Mouse (Mus musculus): ENCODE data around the gene Ubl7.

Gene Ubl7

DNA sequence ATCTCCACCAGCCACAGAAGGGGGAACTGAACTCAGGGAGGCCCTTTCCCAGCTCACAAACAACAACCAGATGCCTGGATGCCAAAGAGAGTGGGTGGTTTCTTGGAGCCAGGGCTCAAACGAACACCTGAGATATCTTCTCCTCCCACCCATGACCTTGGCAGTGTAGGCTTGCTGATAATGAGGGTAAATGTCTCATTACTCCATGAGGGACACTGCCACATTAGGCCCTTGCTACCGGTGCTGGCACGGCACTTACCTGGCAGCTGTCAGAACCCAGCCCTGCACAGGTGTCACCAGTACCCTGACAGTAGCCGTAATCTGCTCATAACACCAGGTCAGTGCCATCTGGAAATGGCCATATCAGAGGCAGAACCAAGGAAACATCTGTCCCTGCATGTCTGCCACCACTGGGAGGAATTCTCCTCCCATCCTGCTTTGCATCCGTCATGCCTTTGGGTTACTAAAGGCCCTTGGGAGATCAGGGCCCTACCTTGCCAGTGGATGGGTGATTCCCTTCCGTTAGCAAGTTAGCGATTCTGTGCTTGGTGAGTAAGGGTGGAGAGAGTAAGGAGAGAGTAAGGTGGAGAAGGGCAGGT, 37.7 kb downstream of the Ubl7 start:
- no peak for DNase-seq (ENCODE audit: low spot score)

DNA sequence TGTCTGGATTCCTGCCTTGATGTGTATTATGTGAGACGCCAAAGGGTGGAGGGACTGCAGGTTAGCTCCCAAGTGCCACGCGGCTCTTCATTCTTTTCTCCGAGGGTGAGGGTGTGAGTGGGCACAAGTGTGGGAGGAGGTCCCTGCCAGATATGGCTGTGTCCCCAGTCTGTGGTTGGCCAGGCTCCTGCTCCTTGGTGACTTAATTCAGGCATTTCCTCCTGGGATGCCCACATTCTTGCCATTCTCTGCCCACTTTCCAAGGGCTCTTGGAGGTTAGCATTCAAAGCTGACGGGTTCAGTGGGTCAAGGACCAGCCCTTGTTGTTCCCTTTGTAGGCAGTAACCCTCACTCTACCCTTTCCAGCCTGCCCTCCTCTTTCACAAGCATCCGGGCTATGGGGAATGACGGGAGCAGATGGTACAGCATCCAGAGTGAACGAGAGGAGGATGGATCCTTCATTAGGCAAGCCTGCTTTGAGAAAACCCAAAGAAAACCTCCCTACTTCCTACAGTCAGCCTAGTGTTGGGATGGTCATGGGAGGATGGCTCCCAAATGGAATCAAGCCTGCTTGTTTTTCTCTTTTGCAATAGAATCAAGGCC, 38.4 kb downstream of the Ubl7 start:
- no peak for DNase-seq (ENCODE audit: low spot score)

DNA sequence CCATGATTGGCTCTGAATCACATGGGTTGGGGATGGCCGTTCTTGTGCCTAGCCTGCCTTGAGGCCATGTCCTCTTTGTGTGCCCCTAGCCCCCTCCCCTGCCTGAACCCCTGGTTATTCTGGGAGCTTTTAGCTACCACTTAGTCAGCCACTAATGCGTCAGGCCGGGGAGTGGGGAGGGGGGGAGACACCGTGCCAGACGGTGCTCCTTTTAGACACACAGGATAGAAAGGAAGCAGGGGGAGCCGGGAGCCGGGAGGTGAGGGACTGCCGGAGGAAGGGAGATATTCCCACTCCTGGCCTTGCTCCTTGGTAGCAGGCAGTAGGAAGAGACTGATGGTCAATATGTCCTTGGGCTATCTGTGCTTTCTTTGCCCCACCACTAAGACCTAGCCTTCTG, 39.1 kb downstream of the Ubl7 start:
- DNase-seq (ENCODE audit: low spot score), result no peak

DNA sequence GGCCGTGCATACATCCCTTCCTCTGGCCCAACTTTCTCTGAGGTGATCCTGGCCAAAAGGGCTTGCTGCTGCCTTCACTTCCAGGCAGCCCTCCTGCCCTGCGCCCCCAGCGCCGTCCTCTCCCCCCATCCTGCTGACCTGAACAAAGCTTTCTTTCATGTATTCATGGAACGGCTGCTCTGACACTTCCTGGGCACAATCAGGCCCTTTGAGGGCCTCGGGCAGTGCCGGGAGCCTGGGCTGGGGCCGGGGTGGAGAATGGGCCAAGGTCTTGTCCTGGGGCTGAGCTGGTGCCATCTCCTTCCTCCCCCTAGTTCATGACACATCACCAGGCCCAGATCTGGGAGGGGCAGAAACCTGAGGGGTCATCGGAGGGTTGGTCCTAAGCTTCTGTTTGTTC, 39.7 kb downstream of the Ubl7 start:
- DNase-seq (ENCODE audit: low spot score), result no peak

DNA sequence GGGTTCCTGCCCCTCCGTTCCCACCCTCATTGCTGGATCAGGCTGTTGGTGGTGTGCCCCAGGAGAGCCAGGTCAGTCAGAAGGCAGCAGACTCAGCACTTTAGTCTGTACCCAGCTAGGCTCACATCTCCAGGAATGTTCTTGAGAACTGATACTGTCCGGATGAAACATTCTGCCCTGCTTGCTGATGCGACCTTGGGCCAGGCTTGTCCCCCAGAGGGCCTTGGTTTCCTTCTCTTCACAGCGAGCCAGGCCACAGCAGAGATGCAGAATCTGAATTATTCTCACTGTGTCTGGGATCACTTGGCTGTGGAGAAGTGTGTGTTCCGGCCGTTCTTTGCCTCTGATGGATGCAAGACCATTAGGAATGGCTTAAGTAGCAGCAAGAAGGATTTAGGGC, 41.2 kb downstream of the Ubl7 start:
- DNase-seq (ENCODE audit: low spot score), result no peak

DNA sequence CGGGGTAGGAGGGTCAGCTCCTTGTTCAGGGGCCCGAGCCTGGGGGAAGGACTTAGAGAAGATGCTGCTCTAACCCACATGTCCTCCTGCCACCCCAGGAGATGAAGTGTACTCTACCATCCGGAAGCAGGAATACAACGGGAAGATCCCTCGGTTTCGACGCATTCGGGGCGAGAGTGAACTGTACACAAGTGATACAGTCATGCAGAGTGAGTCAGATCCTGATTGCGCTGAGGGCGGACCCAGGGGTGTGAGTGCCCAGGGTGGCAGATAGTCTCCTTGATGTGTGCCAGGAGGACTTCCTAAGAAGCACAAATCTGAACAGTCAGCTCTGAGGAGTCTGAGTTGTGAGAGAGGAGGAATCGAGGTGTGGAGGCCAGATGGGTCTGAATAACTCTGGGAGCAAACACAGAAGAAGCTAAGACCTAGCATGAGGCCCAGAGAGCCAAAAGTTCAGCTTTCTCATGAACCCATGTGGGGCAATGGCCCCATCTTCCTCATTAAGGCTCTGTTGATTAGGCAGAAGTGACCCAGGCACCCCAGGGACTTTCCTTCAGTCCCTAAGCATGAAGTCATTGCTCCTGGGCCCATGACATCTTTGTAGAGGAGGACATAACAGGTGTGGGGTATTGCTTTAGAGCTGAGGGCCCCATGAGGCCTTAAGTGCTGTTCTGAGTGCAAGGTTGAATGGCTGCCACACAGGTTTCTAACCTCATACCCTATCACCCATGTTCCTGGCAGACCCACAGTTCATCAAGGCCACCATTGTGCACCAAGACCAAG, 44.4 kb downstream of the Ubl7 start:
- no peak for DNase-seq (ENCODE audit: low spot score)

DNA sequence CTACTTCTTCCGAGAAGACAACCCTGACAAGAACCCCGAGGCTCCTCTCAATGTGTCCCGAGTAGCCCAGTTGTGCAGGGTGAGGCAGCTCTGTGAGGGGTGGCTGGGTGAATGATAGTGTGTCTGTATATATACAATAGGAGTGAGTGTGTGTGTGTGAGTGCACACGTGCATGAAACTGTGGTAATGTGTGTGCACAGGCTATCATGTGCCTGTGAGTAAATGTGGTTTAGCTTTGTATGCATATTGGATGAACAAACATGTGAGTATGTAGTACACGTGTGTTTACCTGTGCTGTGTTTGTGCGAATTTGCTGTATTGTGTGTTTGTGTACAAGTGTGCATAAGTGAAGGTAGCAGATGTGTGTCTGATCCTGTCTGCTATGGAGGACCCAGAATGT, 45.0 kb downstream of the Ubl7 start:
- no peak for DNase-seq (ENCODE audit: low spot score)

DNA sequence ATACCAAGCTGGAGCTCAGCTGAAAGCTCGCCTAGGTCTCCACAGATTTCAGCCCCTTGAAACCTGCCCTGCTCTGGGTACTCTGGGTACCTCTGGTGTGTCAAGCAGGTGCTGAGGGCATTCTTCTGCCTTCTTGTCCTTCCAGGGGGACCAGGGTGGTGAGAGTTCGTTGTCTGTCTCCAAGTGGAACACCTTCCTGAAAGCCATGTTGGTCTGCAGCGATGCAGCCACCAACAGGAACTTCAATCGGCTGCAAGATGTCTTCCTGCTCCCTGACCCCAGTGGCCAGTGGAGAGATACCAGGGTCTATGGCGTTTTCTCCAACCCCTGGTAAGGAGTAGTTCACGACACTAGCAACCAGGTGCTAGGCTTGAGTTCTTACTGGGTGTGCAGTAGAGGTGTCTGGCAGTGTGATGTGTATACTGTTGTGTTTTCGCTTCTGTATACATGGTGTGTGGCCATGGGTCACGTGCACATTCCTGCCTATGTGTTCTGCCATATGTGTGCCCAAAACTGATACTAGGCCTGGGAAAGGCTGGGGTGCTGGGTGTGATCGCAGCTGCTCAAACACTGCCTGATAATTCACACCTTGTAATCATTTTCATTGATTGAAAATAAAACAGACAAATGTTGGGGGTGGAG, 45.5 kb downstream of the Ubl7 start:
- DNase-seq (ENCODE audit: low spot score), result no peak

DNA sequence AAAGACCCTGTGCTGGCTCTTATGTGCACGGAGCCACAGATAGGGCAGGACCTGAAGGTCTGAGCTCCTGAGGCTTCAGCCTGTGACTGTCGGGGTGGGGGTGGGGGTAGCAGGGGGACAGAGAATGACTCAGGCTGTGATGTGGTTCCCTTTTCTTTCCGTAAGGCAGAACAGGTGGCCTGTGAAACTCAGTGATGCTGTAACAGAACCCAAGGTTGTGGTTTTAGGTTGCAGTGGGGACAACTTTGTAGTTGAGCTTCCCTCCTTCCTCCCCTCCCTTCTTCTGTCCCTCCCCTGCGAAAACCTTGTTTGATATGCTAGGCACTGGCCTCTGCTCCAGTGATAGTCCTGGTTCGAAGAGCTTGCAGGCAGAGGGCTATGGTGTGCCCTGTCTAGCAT, 46.1 kb downstream of the Ubl7 start:
- DNase-seq (ENCODE audit: low spot score), result no peak

DNA sequence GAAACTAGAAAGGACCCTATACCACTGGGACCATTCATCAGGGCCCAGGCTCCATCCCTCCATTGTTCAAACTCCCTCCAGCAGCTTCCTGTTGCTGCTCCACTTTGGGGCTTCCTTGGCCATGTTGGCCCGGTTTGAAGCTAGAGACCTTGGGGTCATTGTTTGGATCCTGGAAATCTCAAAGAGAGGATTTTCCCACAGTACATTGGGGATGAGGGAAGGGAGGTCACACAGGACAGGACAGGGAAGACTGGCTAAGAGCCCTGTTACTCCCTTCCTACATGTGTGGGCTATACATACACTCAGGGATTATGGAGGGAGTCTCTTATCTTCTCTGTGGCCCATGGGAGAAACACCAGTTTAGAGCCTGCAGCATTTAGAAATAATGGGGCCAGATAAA, 47.8 kb downstream of the Ubl7 start:
- DNase-seq (ENCODE audit: low spot score), result no peak

DNA sequence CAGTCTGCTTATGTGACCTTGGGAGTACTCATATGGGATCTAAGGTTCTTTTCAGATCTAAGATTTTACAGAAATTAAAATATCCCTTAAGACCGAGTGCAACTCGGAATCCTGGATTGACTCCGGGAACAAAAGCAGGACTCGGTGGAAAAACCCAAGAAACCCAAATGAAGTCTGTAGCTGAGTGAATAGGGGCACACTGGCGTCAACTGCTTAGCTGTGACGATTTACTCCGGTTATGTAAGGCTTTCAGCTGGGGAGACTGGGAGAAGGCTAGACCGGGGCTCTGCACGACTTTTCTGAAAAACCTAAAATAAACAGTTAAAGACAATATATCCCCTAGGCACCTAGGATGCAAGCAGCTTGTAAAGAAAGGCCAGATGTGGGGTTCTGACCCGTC, 48.6 kb downstream of the Ubl7 start:
- DNase-seq (ENCODE audit: low spot score), result no peak

DNA sequence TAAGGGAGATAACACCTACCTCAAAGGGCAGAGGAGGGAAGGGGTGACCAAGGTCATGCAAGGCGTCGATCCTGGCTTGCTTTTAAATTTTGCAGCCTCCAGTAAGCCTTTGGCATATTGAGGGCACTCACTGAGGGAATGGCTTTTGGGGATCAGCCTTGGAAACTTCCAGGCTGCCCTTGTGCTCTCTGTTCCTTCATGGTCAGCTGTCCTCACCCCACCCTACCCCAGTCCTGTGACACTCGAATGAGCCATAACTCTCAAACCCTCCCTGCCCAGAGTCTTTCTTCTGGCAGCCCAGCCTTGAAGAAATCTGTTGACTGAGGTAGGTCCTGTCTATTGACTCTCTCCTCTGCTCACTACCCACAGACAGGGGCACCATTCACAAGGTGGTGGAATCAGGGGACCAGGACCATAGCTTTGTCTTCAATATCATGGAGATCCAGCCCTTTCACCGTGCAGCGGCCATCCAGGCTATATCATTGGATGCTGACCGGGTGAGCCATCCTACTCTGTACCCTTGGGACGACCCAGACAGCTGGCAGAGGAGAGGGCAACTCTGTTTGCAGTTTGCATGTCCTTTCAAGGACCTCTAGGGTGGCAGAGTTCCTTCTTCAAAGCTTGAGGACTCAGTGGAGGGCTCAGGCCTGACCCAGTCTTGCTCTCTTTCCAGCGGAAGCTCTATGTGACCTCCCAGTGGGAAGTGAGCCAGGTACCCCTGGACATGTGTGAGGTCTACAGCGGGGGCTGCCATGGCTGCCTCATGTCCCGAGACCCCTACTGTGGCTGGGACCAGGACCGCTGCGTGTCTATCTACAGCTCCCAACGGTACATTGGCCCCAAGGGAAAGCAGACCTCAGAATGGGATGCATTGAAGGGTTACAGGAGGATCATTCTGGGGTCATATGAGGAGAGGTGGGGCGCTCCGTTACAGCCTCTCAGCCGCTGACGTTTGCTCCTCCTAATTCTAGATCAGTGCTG, 49.4 kb downstream of the Ubl7 start:
- DNase-seq (ENCODE audit: low spot score), result no peak

DNA sequence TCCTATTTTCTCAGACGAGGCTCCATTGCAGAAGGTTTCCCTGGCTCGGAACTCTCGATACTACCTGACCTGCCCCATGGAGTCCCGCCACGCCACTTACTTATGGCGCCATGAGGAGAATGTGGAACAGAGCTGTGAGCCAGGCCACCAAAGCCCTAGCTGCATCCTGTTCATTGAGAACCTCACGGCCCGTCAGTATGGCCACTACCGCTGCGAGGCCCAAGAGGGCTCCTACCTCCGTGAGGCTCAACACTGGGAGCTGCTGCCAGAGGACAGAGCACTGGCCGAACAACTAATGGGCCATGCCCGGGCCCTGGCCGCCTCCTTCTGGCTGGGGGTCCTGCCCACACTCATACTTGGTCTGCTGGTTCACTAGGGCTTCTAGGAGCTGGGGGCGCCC, 50.4 kb downstream of the Ubl7 start:
- DNase-seq (ENCODE audit: low spot score), result no peak

DNA sequence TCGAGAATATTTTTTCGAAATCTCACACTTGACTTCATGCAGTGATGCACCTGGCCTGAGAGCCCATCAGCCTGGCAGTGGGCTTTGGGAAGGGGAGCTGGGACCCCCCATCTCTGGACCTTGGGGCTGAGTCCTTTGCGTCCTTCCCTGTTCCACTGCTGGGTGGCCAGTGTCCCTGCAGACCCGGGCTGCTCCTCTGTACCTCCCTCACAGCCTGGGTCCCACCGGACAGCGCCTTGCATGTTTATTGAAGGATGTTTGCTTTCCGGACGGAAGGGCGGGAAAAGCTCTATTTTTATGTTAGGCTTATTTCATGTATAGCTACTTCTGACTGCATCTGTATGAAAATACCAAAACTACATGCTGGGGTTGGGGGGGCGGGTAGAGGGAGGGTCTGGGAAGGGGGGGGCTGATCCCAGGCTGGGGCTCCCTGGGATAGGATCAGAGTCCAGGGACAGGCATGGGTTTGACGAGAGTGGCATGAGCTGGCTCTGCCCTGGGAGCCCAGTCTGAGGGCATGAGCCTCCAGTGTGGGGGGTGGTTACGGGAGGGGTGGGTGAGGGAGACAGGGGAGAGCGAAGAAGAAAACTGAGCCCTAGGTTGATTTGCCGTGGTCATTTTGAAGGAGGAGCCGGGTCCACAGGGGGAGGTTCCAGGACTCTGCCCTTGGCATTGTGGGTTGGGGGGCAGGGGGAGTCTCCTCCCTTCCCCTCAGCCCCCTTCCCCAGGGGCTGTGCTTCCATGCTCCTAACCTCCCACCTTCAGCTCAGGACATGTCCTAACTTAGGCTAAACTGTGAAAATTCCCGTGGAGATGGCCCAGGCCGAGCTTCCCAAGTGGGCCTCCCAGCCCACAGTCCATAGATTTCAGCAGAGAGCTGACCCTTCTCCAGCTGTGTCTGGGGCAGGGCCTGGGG, 51.3 kb downstream of the Ubl7 start:
- DNase-seq (ENCODE audit: low spot score), result no peak

DNA sequence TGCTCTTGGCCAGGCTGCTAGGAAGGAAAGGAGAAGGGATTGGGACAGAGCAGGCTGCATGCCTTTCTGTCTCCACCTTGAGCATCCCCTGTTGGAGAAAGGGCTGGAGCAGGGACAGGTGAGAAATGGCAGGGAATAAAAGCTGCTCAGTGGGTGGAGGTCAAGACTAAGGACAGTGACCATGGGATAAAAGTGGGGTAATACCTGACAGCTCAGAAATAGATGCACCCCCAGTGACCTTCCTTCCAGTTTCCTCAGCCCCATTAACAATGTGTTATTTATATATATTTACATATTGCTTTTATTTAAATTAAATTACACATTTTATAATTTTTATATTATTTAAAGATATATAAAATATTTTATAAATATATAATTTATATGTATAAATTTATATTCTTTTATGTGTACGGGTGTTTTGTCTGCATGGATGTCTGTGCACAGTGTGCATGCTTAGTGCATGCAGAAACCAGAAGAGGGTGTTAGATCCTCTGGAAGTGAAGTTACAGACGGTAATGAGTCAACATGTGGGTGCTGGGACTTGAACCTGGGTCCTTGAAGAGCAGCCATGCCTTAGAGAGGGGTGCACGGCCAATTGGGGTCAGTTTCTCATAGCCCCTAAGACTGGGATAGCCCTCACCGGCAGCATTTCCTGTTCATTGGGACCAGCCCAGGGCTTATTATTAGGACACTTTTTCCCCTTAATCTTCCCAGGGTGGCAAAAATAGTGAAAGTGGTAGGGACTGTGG, 52.6 kb downstream of the Ubl7 start:
- no peak for DNase-seq (ENCODE audit: low spot score)

DNA sequence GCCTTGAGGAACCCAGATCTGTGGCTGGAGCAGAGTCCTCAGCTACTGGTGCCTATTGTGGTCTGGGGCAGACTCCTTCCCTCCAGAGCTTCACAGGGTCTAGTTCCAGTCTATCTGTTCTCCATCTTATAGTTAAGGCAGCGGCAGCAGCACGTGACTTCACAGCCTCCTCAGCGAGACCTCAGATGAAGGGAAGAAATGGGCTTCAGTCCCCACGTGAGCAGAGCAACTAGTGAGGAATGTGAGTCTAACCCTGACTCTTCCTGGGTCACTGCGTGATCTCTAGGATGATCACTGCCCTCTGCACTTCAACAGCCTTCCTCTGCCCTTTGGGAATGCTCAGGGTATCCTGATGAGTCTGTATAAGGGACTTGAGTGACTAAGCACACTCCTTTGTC, 53.2 kb downstream of the Ubl7 start:
- no peak for DNase-seq (ENCODE audit: low spot score)

DNA sequence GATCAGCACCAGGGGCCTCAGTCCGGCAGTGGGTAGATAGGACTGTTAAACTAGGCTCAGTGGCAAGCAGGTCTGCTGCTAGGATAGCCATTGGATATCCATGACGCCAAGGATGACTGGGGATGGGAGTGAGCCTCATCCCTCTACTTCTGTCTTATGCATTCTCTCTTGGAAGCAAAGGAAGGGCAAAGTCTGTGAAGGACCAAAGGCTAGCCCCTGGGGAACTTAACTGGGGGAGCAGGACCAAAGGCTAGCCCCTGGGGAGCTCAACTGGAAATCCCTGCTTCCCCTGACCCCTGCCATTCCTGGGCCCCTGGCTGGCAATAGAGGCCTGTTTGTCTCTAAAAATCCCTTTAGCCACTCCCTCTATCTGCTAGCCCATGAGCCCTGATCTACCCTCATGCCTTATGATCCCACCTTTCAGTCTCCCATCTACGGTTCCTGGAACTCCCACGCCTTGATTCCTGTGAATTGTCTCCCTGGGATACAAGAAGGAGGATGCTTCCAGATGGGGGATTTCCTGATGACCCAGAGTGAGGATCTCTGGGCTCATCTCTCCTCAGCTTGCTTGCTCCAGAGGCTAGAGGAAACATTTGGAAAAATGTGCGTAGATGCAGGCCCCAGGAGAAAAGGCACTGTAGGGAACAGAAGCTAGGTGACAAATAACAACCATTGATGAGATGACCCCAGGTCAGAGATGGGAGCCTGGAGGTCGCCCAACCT, 53.9 kb downstream of the Ubl7 start:
- no peak for DNase-seq (ENCODE audit: low spot score)

DNA sequence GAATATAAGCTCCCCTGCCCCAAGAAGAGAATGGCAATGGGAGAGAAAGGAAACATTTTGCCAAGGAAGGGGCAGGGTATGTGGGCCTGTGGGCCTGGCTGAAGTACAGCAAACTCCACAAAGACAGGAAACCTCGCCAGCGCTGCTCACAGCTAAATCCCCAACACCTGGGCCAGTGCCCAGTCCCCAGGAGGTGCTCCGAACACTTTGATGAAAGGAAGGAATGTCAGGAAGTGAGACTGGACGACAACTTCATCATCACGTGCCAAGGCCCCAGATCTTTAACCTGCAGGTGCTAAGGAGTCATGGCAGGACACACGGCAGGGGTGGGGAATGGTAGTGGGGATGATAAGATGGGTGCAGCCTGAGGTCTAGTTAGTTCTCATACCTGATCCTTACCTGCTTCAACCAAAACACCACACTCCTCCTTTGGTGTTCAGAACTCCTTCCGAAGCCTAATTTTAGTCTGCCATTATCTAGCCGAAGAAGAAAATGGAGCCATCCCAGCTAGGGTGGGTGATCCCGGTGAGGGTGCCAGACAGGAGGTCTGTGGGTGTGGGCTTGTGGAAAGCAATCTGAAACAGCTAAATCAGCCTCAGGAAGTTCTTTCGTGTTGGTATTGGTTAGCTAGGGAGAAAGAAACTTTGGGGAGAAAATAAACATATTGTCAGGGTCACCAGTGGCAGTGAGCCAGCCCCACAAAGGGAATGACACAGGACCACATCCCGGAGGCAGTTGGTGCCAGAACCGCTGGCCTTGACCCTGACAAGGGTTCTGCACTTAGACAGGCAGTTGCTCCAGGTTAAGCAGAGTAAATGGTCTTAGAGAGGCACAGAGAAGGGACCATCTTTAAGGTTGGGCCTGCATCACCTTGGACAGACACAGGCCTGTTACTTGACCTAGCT, 54.8 kb downstream of the Ubl7 start:
- DNase-seq (ENCODE audit: low spot score), result no peak

Measured in retina, embryonic 14.5 days (tissue).